Mouse (Mus musculus) liver, embryonic 14.5 days (tissue): Measurements from ENCODE around the gene Fgfr2.

Experiments
- CTCF ChIP-seq: IDR thresholded peaks from 2 replicates; pipeline ENCODE4 v1.5.1; 2016; ENCODE audit warnings: antibody characterized with exemption, low read depth, control low read depth
- EP300 ChIP-seq: IDR thresholded peaks from 2 replicates; pipeline ENCODE4 v1.6.1; 2016; ENCODE audit warnings: antibody characterized with exemption, low read depth

GRCm38 (mm10) chr7:132795141-132795540 lies 328.0 kb downstream of the Fgfr2 start:
- TF ChIP-seq CTCF (no peak), EP300 (no peak)
